Mouse (Mus musculus): ENCODE measurements around the gene Hes2. TPM values are rescaled to one million over a fixed set of nuclear protein-coding genes. Genes with fewer than 3 reads are reported as not detected.

Gene Hes2
- total RNA-seq, 2 experiments from 2014 or later = not detected

- DNase-seq (ENCODE audit: low spot score in 2 of 2) = no peak
- intact Hi-C loops (cut with DNase I) = no loop called here
Observed at GRCm38 (mm10) chr4:152178916-152179705, 20.4 kb downstream of the Hes2 start.

GRCm38 (mm10) chr4:152179946-152180660 is 21.4 kb downstream of the Hes2 start:
- DNase-seq (ENCODE audit: low spot score in 2 of 2) = no peak
- intact Hi-C loops (cut with DNase I) = no loop called here

GRCm38 (mm10) chr4:152182205-152182604 is 23.5 kb downstream of the Hes2 start:
- no peak for DNase-seq (ENCODE audit: low spot score in 2 of 2)
- intact Hi-C loops (cut with DNase I) = no loop called here

- intact Hi-C loops (cut with DNase I) = no loop called here
- peak; percentile 63 to 68 for DNase-seq (ENCODE audit: low spot score in 2 of 2)
Observed at GRCm38 (mm10) chr4:152184353-152185035, 25.8 kb downstream of the Hes2 start.

GRCm38 (mm10) chr4:152185137-152185509 is 26.5 kb downstream of the Hes2 start:
- intact Hi-C loops (cut with DNase I) = no loop called here
- no peak for DNase-seq (ENCODE audit: low spot score in 2 of 2)

GRCm38 (mm10) chr4:152185510-152186204 is 27.0 kb downstream of the Hes2 start:
- DNase-seq (ENCODE audit: low spot score in 2 of 2) = no peak
- intact Hi-C loops (cut with DNase I) = no loop called here

GRCm38 (mm10) chr4:152186205-152187082 is 27.8 kb downstream of the Hes2 start:
- no peak for DNase-seq (ENCODE audit: low spot score in 2 of 2)
- intact Hi-C loops (cut with DNase I) = no loop called here

GRCm38 (mm10) chr4:152187142-152187541 is 28.5 kb downstream of the Hes2 start:
- intact Hi-C loops (cut with DNase I) = no loop called here
- DNase-seq (ENCODE audit: low spot score in 2 of 2) = no peak

GRCm38 (mm10) chr4:152188651-152189050 is 30.0 kb downstream of the Hes2 start:
- intact Hi-C loops (cut with DNase I) = no loop called here
- DNase-seq (ENCODE audit: low spot score in 2 of 2) = no peak

GRCm38 (mm10) chr4:152189071-152189470 is 30.4 kb downstream of the Hes2 start:
- intact Hi-C loops (cut with DNase I) = no loop called here
- no peak for DNase-seq (ENCODE audit: low spot score in 2 of 2)

GRCm38 (mm10) chr4:152189691-152190090 is 31.0 kb downstream of the Hes2 start:
- intact Hi-C loops (cut with DNase I) = no loop called here
- DNase-seq (ENCODE audit: low spot score in 2 of 2) = no peak

GRCm38 (mm10) chr4:152190096-152190653 is 31.5 kb downstream of the Hes2 start:
- intact Hi-C loops (cut with DNase I) = no loop called here
- no peak for DNase-seq (ENCODE audit: low spot score in 2 of 2)

GRCm38 (mm10) chr4:152190701-152191100 is 32.0 kb downstream of the Hes2 start:
- intact Hi-C loops (cut with DNase I) = no loop called here
- DNase-seq (ENCODE audit: low spot score in 2 of 2) = no peak

GRCm38 (mm10) chr4:152192569-152192968 is 33.9 kb downstream of the Hes2 start:
- intact Hi-C loops (cut with DNase I) = no loop called here
- DNase-seq (ENCODE audit: low spot score in 2 of 2) = no peak

GRCm38 (mm10) chr4:152194476-152195175 is 36.0 kb downstream of the Hes2 start:
- no peak for DNase-seq (ENCODE audit: low spot score in 2 of 2)
- intact Hi-C loops (cut with DNase I) = no loop called here

GRCm38 (mm10) chr4:152196276-152196675 is 37.6 kb downstream of the Hes2 start:
- DNase-seq (ENCODE audit: low spot score in 2 of 2) = no peak
- intact Hi-C loops (cut with DNase I) = no loop called here

GRCm38 (mm10) chr4:152197545-152197944 is 38.9 kb downstream of the Hes2 start:
- intact Hi-C loops (cut with DNase I) = no loop called here

GRCm38 (mm10) chr4:152199617-152200016 is 41.0 kb downstream of the Hes2 start:
- intact Hi-C loops (cut with DNase I) = no loop called here
- DNase-seq (ENCODE audit: low spot score in 2 of 2) = no peak

More at GRCm38 (mm10) chr4:152197545-152197944, 38.9 kb downstream of the Hes2 start:
- DNase-seq (ENCODE audit: low spot score in 2 of 2) = no peak
